Mouse (Mus musculus): ENCODE results near the gene 4921507P07Rik.
"Not testable (repeated sequence)": the region's sequence is repeated elsewhere in the genome, so short reads cannot be mapped to it uniquely, and the experiment has no call there.

4921507P07Rik gene

DNA sequence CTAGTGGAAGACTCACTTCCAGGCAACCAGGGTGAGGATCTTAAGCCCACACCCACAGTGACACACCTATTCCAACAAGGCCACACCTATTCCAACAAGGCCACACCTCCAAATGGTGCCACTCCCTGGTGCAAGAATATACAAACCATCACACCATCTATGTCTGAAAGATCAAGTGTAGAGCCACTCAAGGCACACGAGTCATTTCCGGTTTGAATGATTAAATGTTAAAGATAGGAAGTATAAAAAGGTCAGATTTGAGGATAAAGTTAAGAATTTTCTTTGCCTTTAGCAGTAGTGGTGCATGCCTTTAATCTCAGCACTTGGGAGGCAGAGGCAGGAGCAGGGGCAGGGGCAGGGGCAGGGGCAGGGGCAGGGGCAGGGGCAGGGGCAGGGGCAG lies 42.2 kb downstream of the 4921507P07Rik start:
- not testable (repeated sequence) for DNase-seq

DNA sequence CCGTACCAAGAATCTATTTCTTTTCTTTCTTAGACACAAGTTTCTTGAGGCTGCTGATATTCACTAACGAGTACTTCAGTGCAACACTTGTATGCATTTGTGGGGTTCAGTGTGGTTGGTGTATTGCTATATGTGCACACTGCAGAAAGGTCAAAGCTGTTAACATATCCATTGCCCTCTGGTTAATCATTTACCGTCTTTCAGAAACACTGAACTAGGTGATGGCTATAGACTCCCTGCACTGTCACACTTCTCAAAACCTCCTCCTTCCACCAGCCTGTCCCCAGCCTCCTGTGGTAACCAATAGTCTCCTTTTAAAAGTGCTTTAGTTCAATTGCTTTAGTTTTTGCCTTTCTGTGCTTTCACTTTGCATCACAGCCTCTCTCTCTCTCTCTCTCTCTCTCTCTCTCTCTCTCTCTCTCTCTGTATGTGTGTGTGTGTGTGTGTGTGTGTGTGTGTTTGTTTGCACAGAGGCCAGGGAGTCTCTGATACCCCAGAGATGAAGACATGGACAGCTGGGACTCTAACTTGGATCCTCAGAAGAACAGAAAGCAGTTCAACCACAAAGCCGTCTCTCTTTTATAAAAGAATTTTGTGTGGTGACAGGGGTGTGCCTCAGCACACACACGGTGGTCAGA lies 43.4 kb downstream of the 4921507P07Rik start:
- no peak for DNase-seq

DNA sequence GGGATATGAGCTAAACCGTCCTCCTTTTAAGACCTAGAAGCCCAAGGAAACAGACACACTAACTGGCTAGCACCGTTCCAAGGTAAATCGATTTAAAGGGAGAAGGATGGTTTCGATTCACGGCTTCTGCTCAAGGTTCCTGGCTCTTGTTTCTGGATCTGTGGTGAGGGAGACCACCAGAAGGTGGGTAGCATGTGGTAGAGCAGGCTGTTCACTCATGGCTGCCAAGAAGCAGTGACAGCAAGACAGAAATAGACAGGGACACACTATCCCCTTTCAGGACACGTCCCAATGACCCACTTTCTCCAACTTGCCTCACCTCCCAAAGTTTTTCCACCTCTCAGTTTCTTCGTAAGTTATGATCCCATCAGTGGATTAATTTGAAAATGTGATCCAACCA lies 46.6 kb downstream of the 4921507P07Rik start:
- no peak for DNase-seq

DNA sequence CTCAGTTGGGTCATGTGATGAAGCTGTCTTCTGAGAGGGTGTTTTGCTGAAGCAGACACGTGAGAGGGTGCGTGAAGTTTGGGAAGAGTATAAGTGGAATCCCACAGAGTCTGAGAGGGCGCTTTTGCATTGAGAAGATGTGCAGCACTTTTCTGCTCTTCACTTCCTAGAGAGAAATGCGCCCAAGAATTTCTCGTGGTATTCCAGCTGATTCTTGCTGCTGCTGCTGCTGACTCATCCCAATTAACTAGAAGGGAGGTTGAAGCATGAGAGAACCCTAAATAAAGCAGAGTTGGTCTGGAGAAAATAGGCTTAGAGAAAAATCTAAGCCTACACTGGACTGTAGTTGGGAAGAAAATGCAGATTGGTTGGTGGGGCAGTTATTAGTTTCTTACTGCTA lies 47.4 kb downstream of the 4921507P07Rik start:
- no peak for DNase-seq

DNA sequence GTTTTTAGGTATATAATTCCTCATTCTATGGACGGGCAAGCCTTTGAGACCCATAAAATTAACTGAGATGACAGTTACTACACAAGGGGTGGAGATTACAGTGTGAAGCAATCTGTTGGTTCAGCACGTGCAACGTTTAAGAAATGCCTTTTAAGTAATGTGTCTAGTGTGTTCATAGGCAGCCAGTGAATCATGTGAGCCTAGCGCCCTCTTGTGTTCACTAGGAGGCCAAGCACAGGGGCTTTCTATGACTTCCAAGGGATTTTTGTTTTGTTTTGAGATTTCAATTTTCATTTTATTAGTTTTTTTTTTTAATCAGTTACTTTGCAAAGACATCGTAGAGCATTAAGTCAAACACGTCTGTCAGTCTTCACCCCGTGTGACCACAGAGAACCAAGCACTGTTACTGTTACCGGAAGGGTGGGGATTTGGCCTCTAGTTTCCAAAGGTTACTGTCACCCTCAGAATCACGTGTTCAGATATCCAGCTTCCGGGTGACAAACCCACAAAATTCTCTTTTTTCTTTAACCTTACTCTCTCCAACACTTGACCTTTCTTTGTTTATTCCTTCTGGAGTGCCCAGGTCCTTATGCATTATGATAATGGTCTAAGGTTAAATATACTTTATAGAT lies 50.9 kb downstream of the 4921507P07Rik start:
- peak; percentile 51 for DNase-seq

GRCm38 (mm10) chr6:50542535-50542934 lies 53.9 kb downstream of the 4921507P07Rik start:
- DNase-seq = no peak

DNA sequence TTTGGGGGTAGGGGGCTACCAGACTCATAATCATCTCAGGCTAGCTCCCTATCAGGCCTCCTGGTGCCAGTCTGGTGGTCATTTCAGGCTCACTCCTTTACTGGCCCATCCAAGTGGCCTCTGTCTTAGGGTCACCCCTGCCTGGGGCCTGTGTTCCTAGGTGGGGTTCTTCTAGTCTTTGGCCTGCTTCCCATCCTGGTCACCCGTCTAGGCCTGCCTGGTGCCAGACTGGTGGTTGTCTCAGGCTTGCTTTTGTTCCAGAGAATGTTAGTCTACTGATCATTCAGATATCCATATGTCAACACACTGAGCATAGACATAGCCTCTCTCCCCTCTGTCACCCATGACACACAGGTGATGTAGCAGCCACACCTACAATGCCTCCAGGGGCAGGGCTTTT lies 56.8 kb downstream of the 4921507P07Rik start:
- no peak for DNase-seq

- peak; percentile 80 for DNase-seq
Measured at GRCm38 (mm10) chr6:50536461-50536892, 60.0 kb downstream of the 4921507P07Rik start.

GRCm38 (mm10) chr6:50535346-50535745 lies 61.1 kb downstream of the 4921507P07Rik start:
- no peak for DNase-seq

DNA sequence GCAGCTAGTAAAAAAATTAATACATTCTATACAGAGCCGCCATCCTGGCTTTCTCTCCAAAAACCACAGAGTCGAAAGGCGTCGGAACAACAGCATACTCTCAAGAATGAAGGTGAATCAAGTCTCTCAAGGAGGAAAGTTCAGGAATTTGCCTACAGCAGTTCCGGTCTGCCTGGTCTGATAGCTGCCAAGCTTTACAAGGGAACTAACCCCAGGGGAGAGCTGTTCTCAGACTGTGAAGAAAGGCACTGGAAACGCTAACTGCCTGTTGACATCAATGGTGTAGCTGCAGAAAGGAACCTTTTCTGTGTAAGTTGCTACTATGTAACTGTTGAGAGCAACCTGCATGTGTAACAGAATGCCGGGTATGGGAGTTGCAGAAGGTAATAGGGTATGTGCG lies 64.5 kb downstream of the 4921507P07Rik start:
- no peak for DNase-seq

DNA sequence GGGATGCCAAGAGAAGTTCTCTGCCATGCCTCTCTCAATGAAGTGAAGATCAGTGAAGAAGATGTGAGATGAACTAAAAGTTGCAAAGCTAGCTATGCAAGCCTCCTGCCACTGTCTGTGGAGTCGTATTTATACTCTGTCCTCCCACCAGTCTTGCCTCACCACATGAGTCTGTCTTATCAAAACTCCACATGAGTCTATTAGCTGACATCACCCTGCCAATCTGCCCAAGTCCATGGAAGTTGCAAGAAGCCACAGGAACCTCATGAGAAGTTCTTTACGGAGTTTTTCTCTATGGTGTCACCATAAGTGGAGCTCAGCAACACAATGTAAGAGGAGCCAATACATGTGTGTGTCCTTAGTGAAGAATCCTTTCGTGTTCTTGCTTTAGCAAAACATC lies 65.4 kb downstream of the 4921507P07Rik start:
- no peak for DNase-seq

GRCm38 (mm10) chr6:50529194-50529593 lies 67.2 kb downstream of the 4921507P07Rik start:
- no peak for DNase-seq

- DNase-seq = no peak
Measured at GRCm38 (mm10) chr6:50527416-50527815, 69.0 kb downstream of the 4921507P07Rik start.

GRCm38 (mm10) chr6:50526597-50527024 lies 69.8 kb downstream of the 4921507P07Rik start:
- DNase-seq = peak; percentile 74

DNA sequence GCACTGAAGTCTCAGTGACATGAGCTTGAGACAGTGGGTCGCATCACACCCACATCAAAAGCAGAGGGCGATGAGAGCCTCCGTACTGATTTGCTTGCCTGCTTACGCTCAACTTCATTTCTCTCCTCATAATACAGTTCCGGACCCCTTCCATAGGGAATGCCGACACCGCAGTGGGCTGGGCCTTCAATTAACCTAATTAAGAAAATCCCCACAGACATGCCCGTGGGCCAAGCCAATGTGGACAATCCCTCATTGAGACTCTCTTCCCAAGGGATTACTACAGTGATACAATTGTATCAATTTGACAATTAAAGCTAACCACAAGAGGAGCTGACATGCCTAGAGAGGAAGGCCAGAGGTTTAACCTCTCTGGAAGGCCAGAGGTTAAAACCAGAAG lies 70.6 kb downstream of the 4921507P07Rik start:
- DNase-seq = no peak

GRCm38 (mm10) chr6:50524261-50524896 lies 72.1 kb downstream of the 4921507P07Rik start:
- DNase-seq = no peak

Data from lung, postnatal 14 days (tissue).